Comparison of ENCODE assay signal across 24 mouse cellular contexts in genomic region chr17:83740135-83740676, GRCm38 (mm10). TPM values are rescaled to one million over a fixed set of nuclear protein-coding genes. Genes with fewer than 3 reads are reported as not detected.
A peak's percentile ranks its signal among the peaks of the same experiment; 100 is the strongest.
DNase-seq lines count a peak whose midpoint lies in the region; ATAC-seq and TF ChIP-seq lines count a peak whose summit lies in the region.
"Had no signal": no experiment of that assay in that cellular context is flagged by ENCODE, and none has a peak within 500 bp of the region (broad histone marks: within the 10 kb centered on the region; RNA-seq: fewer than 3 reads in every experiment).

No protein-coding gene starts in this region.

- peak overlapping the region; percentile 11; the same call in 1 of the 2 replicates for H3K27ac ChIP-seq in hindbrain, postnatal 0 days
- no peak overlapping the region for H3K27ac ChIP-seq in hindbrain, embryonic 11.5 days (ENCODE audit: low read depth, low read length)
- H3K27ac ChIP-seq in forebrain, embryonic 14.5 days (ENCODE audit: low read depth, low read length), result peak overlapping the region; percentile 45
- H3K27ac ChIP-seq: heart, embryonic 13.5 days; kidney, postnatal 0 days; midbrain, embryonic 13.5 days; stomach, embryonic 15.5 days had no signal

- no peak for TF ChIP-seq CTCF in hindbrain, postnatal 0 days (IDR thresholded peaks at IDR 0.05; ENCODE audit: low read depth)

- no peak for ATAC-seq in hindbrain, postnatal 0 days
- ATAC-seq in hindbrain, embryonic 11.5 days (ENCODE audit: low FRiP score), result no peak
- ATAC-seq in forebrain, embryonic 14.5 days, result 0 out of 2 replicates have a peak, but pooled peaks have one; percentile 41
- ATAC-seq: activated CD4-positive, CD25-positive, alpha-beta regulatory T cell, adult 4 months; hindbrain, embryonic 16.5 days; intestine, postnatal 0 days; liver, postnatal 0 days; midbrain, embryonic 13.5 days had no signal

- H3K9me3 ChIP-seq in hindbrain, postnatal 0 days (ENCODE audit: low read length), result no peaks in the 10 kb centered on the region
- no peaks in the 10 kb centered on the region for H3K9me3 ChIP-seq in hindbrain, embryonic 11.5 days (ENCODE audit: control insufficient read depth, low read length)
- H3K9me3 ChIP-seq in forebrain, embryonic 14.5 days (replicated peaks; ENCODE audit: control insufficient read depth, low read length), result no peaks in the 10 kb centered on the region
- H3K9me3 ChIP-seq: stomach, embryonic 15.5 days had no signal

- H3K9ac ChIP-seq in hindbrain, postnatal 0 days (replicated peaks; ENCODE audit: low read length), result no peak overlapping the region
- no peak overlapping the region for H3K9ac ChIP-seq in hindbrain, embryonic 11.5 days (ENCODE audit: low read depth, low read length)
- H3K9ac ChIP-seq in forebrain, embryonic 14.5 days (ENCODE audit: low read length), result no peak overlapping the region
- H3K9ac ChIP-seq: heart, embryonic 13.5 days; liver, postnatal 0 days; midbrain, embryonic 13.5 days; stomach, embryonic 15.5 days had no signal

- no peaks in the 10 kb centered on the region for H3K27me3 ChIP-seq in hindbrain, postnatal 0 days (ENCODE audit: insufficient read depth, low read length)
- no peaks in the 10 kb centered on the region for H3K27me3 ChIP-seq in hindbrain, embryonic 11.5 days (ENCODE audit: control insufficient read depth, insufficient read depth, low read length)
- H3K27me3 ChIP-seq in forebrain, embryonic 14.5 days (replicated peaks; ENCODE audit: control insufficient read depth, insufficient read depth, low read length), result no peaks in the 10 kb centered on the region
- H3K27me3 ChIP-seq: CH12.LX; heart, embryonic 13.5 days; midbrain, embryonic 13.5 days; stomach, embryonic 15.5 days had no signal

- no peak overlapping the region for H3K4me2 ChIP-seq in hindbrain, postnatal 0 days (ENCODE audit: low read depth, low read length)
- H3K4me2 ChIP-seq in hindbrain, embryonic 11.5 days (replicated peaks; ENCODE audit: low read depth, low read length), result no peak overlapping the region
- no peak overlapping the region for H3K4me2 ChIP-seq in forebrain, embryonic 14.5 days (ENCODE audit: low read length)
- H3K4me2 ChIP-seq: heart, embryonic 13.5 days; midbrain, embryonic 13.5 days; stomach, embryonic 15.5 days had no signal

- H3K4me3 ChIP-seq in hindbrain, postnatal 0 days (ENCODE audit: low read length), result no peak overlapping the region
- H3K4me3 ChIP-seq in hindbrain, embryonic 11.5 days (ENCODE audit: low read depth, low read length), result no peak overlapping the region
- H3K4me3 ChIP-seq in forebrain, embryonic 14.5 days (ENCODE audit: low read depth, low read length), result no peak overlapping the region
- H3K4me3 ChIP-seq: heart, embryonic 13.5 days; midbrain, embryonic 13.5 days; stomach, embryonic 15.5 days had no signal

- H3K4me1 ChIP-seq in hindbrain, postnatal 0 days (ENCODE audit: insufficient read depth, low read length), result 0 out of 2 replicates have a peak, but pooled peaks cover 4% of the 10 kb centered on the region
- no peaks in the 10 kb centered on the region for H3K4me1 ChIP-seq in hindbrain, embryonic 11.5 days (replicated peaks; ENCODE audit: control insufficient read depth, insufficient read depth, low read length)
- H3K4me1 ChIP-seq in forebrain, embryonic 14.5 days (ENCODE audit: control insufficient read depth, insufficient read depth, low read length), result peaks cover 9% of the 10 kb centered on the region; the same call in 1 of the 2 replicates
- H3K4me1 ChIP-seq: midbrain, embryonic 13.5 days; stomach, embryonic 15.5 days had no signal

- H3K36me3 ChIP-seq in hindbrain, postnatal 0 days (ENCODE audit: insufficient read depth, low read length), result peaks cover 8% of the 10 kb centered on the region; the same call in 1 of the 2 replicates
- H3K36me3 ChIP-seq in hindbrain, embryonic 11.5 days (ENCODE audit: control insufficient read depth, insufficient read depth, low read length), result no peaks in the 10 kb centered on the region
- H3K36me3 ChIP-seq in forebrain, embryonic 14.5 days (ENCODE audit: control insufficient read depth, insufficient read depth, low read length), result peaks cover 4% of the 10 kb centered on the region; the same call in 1 of the 2 replicates

- 59% methylated on average over 7 of the region's 7 CpGs for WGBS in hindbrain, postnatal 0 days
- WGBS in hindbrain, embryonic 11.5 days, result 82% methylated on average over 7 of the region's 7 CpGs
- WGBS in forebrain, embryonic 14.5 days, result 43% methylated on average over 7 of the region's 7 CpGs

- DNase-seq in hindbrain, postnatal 0 days (ENCODE audit: low spot score), result no peak
- DNase-seq in hindbrain, embryonic 11.5 days (ENCODE audit: low spot score), result no peak
- DNase-seq in testis, postnatal 14 days (ENCODE audit: low spot score), result peak; percentile 23
- DNase-seq in testis, postnatal 10 days (ENCODE audit: low spot score), result no peak
- DNase-seq in forebrain, embryonic 14.5 days (ENCODE audit: low spot score), result no peak
- no peak for DNase-seq in kidney, postnatal 4 days
- DNase-seq in kidney, adult 11 months, result no peak
- no peak for DNase-seq in frontal cortex, postnatal 36 days (ENCODE audit: low spot score in 2 of 2)
- DNase-seq: adrenal gland, postnatal 10 days; cerebellum, adult 11 months; gastrocnemius, postnatal 10 days; heart, adult 18-20 months; left cerebral cortex, postnatal 4 days; liver; liver, postnatal 0 days; lung, postnatal 14 days had no signal

RNA-seq across cellular contexts. Expression of gene Mta3, which starts 34.2 kb away (rescaled TPM):
- total RNA-seq in hindbrain, postnatal 0 days (2014; rRNA removed), result 31.7 and 58.5 TPM in 2 replicates
- 33.0 and 36.8 TPM in 2 replicates for polyA plus RNA-seq in hindbrain, postnatal 0 days (2015; fragmentation: Nextera tagmentation; extraction: Ambion mirVana)
- polyA plus RNA-seq in hindbrain, embryonic 11.5 days (2014; fragmentation: Nextera tagmentation; extraction: Ambion mirVana), result 41.1 and 41.7 TPM in 2 replicates
- 26.5 and 28.1 TPM in 2 replicates for polyA plus RNA-seq in forebrain, embryonic 14.5 days (2014; fragmentation: Nextera tagmentation; extraction: Ambion mirVana)
